Mouse (Mus musculus): ENCODE data around the gene Bcar3. TPM values are rescaled to one million over a fixed set of nuclear protein-coding genes. Genes with fewer than 3 reads are reported as not detected.

The Bcar3 gene
- total and polyA plus RNA-seq, 3 experiments, result 47.4 to 61.2 (median 52.0) TPM

DNA sequence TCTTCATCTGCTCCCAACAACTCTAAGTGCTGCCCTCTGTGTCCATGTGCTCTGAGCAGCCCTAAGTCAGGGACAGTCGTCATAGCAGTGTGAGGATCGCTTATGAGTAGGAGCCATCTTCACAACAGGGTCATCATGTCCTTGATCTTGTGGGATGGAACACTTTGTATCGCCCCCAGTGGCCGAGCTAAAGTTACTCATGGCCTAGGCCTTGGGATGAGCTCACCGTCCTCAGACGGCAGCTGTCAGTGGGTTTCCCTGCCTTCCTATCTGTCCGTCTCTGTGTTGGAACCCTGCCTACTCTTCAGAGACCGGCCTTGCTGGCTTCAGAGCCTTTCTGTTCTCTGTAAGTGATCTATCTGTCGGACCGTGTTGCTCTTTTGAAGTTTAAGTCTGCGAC, 159.9 kb downstream of the Bcar3 start:
- H3K27me3 ChIP-seq (replicated peaks), result no peaks in the 10 kb centered on the region

DNA sequence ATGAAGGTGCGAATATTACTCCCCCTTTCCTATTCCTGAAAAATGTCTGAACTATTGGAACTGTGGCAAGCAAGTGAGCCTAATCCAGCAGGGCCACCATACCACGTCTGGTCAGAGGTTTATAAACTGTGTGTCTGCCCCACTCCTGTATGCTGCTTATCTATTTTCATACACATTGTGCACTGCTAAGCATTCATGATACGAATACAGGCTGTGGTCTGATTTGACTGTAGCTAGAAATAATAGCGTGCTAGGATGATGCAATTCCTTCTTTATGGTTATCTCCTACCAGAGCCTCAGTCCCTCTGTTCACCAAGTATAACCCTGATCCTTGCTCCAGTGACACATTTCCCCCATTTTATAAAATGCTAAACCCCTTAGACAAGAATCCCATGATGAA, 162.2 kb downstream of the Bcar3 start:
- Histone ChIP-seq H3K9me3 (replicated peaks; ENCODE audit: low read length) (no peaks in the 10 kb centered on the region), H3K4me1 (ENCODE audit: control insufficient read depth in 1 of 2, insufficient read depth in 2 of 2) (peaks cover 31 to 79% of the 10 kb centered on the region in 2 experiments), H3K36me3 (replicated peaks in 1 of 2; ENCODE audit: control insufficient read depth in 1 of 2, insufficient read depth in 1 of 2, low read length in 1 of 2) (peaks cover 20 to 76% of the 10 kb centered on the region in 2 experiments), H3K4me3 (replicated peaks in 1 of 3; ENCODE audit: low read depth in 2 of 3, low read length in 2 of 3, poor library complexity in 1 of 3) (no peak overlapping the region), H3K27ac (ENCODE audit: insufficient read depth, low read depth) (no peak overlapping the region), H3K4me2 (ENCODE audit: insufficient read depth, low read depth, poor library complexity, severe bottlenecking) (no peak overlapping the region), H3K79me2 (replicated peaks; ENCODE audit: control insufficient read depth, extremely low read depth, insufficient read depth, poor library complexity, severe bottlenecking) (peaks cover 33% of the 10 kb centered on the region), H3K9ac (ENCODE audit: insufficient read depth, low read depth) (no peak overlapping the region), H3K27me3 (replicated peaks) (no peaks in the 10 kb centered on the region)
- dilution Hi-C loops (cut with MboI; ENCODE audit: extremely low pct_ligation_motif_present, extremely low pct_unique_long_range_greater_than_20kb, low sequenced_read_pairs) (no loop called here), in situ Hi-C loops (cut with MboI; ENCODE audit: low pct_ligation_motif_present, low pct_unique_long_range_greater_than_20kb, low sequenced_read_pairs) (loop anchor here (5.0 kb wide), 1 partner anchor 34 kb away; no protein-coding TSS in a partner anchor)
- no peak for DNase-seq (ENCODE audit: extremely low read depth)
- TF ChIP-seq ZMIZ1 (IDR thresholded peaks at IDR 0.05; ENCODE audit: low read depth, low read length) (no peak), TBP (conservative IDR thresholded peaks at IDR 0.05; ENCODE audit: low read depth, low read length) (no peak), CTCF (conservative IDR thresholded peaks at IDR 0.05 in 1 of 2, IDR thresholded peaks at IDR 0.05 in 1 of 2; ENCODE audit: low read depth in 2 of 2, low read length in 2 of 2) (no peak), IRF4 (IDR thresholded peaks at IDR 0.05; ENCODE audit: low read depth, low read length) (no peak), TCF12 (IDR thresholded peaks at IDR 0.05; ENCODE audit: low read depth, low read length) (no peak), MAFK (IDR thresholded peaks at IDR 0.05; ENCODE audit: insufficient replicate concordance, low read length) (no peak), MAX (IDR thresholded peaks at IDR 0.05; ENCODE audit: low read length) (no peak), POLR2A (IDR thresholded peaks at IDR 0.05; ENCODE audit: low read depth, low read length) (no peak), RCOR1 (conservative IDR thresholded peaks at IDR 0.05; ENCODE audit: low read depth, low read length) (no peak), MEF2A (IDR thresholded peaks at IDR 0.05; ENCODE audit: borderline replicate concordance, low read depth, low read length) (no peak), SMC3 (IDR thresholded peaks at IDR 0.05; ENCODE audit: low read depth, low read length) (no peak), UBTF (IDR thresholded peaks at IDR 0.05; ENCODE audit: low read depth, low read length) (no peak), ZKSCAN1 (IDR thresholded peaks at IDR 0.05; ENCODE audit: borderline replicate concordance, low read depth, low read length) (no peak), ETS1 (conservative IDR thresholded peaks at IDR 0.05; ENCODE audit: low read depth, low read length) (no peak), EP300 (IDR thresholded peaks at IDR 0.05; ENCODE audit: low read length) (no peak), SIN3A (IDR thresholded peaks at IDR 0.05; ENCODE audit: low read length) (no peak), KAT2A (IDR thresholded peaks at IDR 0.05; ENCODE audit: insufficient replicate concordance, low read length) (no peak)

More for the DNA sequence above, 159.9 kb downstream of the Bcar3 start:
- Histone ChIP-seq H3K4me3 (replicated peaks in 1 of 3; ENCODE audit: low read depth in 2 of 3, low read length in 2 of 3, poor library complexity in 1 of 3) (no peak overlapping the region), H3K27ac (ENCODE audit: insufficient read depth, low read depth) (no peak overlapping the region), H3K9me3 (replicated peaks; ENCODE audit: low read length) (no peaks in the 10 kb centered on the region), H3K79me2 (replicated peaks; ENCODE audit: control insufficient read depth, extremely low read depth, insufficient read depth, poor library complexity, severe bottlenecking) (peaks cover 13% of the 10 kb centered on the region; the same call in 1 of the 2 replicates), H3K9ac (ENCODE audit: insufficient read depth, low read depth) (no peak overlapping the region), H3K4me2 (ENCODE audit: insufficient read depth, low read depth, poor library complexity, severe bottlenecking) (no peak overlapping the region), H3K4me1 (ENCODE audit: control insufficient read depth in 1 of 2, insufficient read depth in 2 of 2) (peaks cover 24 to 77% of the 10 kb centered on the region in 2 experiments), H3K36me3 (replicated peaks in 1 of 2; ENCODE audit: control insufficient read depth in 1 of 2, insufficient read depth in 1 of 2, low read length in 1 of 2) (peaks cover 30 to 90% of the 10 kb centered on the region in 2 experiments)
- TF ChIP-seq EP300 (IDR thresholded peaks at IDR 0.05; ENCODE audit: low read length) (no peak), POLR2AphosphoS2 (IDR thresholded peaks at IDR 0.05; ENCODE audit: low read depth, low read length) (no peak), CTCF (conservative IDR thresholded peaks at IDR 0.05 in 1 of 2, IDR thresholded peaks at IDR 0.05 in 1 of 2; ENCODE audit: low read depth in 2 of 2, low read length in 2 of 2) (0 out of 4 replicates have a peak, but pooled peaks of 1 of the 2 experiments have one; percentile 14), CHD2 (IDR thresholded peaks at IDR 0.05; ENCODE audit: low read length) (no peak)
- dilution Hi-C loops (cut with MboI; ENCODE audit: extremely low pct_ligation_motif_present, extremely low pct_unique_long_range_greater_than_20kb, low sequenced_read_pairs), result no loop called here
- no peak for DNase-seq (ENCODE audit: extremely low read depth)
- in situ Hi-C loops (cut with MboI; ENCODE audit: low pct_ligation_motif_present, low pct_unique_long_range_greater_than_20kb, low sequenced_read_pairs), result no loop called here
